Mouse (Mus musculus) skeletal muscle tissue, adult 2 months (tissue): ENCODE data around the gene Enpp3.
"Not testable (repeated sequence)": the region's sequence is repeated elsewhere in the genome, so short reads cannot be mapped to it uniquely, and the experiment has no call there.

Experiments used
- DNase-seq: peaks from one replicate; pipeline ENCODE4 v3.0.0-alpha.2; 2012; ENCODE audit warnings: low read depth, low spot score

Gene Enpp3

GRCm38 (mm10) chr10:24823265-24823664, 19.4 kb downstream of the Enpp3 start:
- DNase-seq = no peak

- DNase-seq = no peak
Observed at GRCm38 (mm10) chr10:24822842-24823241, 19.8 kb downstream of the Enpp3 start.

DNA sequence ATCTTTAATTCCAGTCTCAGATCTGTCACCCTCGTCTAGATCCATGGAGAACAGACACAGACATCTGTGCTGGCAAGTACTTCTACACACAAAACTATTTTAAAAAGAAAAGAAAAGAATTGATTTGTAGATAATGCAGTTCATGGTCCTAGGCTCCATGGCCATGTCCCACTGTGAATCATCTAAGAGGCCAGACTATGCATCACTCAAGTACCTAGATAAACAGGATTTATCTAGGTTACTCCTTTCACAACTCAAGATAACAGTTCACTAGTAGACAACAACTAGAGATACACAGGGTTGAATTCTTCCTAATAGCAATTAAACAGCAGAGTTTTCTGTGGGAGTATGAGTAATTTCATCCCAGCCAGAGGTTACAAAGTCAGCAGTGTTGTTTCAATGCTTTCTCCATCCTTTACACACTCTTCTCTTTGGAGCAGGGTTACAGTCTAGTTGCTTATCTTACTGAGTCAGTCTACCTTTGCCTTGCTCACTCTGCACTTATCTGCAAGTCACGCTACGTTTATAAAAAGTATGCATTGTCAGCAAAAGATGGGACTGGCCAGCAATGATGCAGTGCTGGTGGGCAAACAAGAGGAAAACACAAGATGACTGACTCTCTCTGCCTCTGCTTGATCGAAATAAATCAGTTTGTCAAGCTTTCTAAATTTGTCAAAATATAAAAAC, 20.5 kb downstream of the Enpp3 start:
- no peak for DNase-seq

GRCm38 (mm10) chr10:24819526-24819925, 23.1 kb downstream of the Enpp3 start:
- DNase-seq = no peak

DNA sequence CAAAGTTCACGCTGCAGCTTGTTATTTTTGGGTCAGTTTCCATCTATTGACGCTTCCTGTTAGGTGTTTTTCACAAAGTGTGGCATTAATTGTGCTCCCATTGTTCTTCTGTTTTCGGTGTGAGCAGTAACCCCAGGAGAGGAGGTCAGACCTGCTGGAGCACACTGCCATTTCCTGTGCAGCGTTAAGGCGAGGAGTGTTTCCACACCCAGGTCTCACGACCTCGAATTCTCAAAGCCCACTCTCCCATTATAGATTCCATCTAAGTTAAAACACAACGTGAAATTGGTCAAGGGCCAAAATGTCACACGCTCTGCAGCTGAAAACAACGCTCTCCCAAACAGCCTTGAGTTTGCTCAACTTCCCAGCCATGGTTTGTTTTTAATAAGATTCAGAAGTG, 32.0 kb downstream of the Enpp3 start:
- DNase-seq = no peak

DNA sequence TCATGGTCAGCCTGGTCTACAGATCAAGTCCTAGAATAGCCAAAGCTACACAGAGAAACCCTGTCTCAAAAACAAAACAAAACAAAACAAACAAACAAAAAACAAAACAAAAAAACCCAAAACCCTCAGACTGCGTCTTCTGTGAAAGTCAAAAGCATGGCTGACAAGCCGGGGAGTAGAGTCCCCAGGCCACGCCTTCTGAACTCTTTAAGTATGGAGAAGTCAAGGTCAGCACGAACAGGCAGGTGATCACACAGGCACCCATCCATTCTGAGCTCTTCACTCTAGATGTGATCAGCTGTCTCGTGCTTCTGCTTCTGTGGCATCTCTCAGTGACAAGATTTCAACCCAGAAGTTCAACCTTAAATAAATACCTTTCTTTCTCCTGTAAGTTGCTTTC, 35.9 kb downstream of the Enpp3 start:
- DNase-seq = no peak

DNA sequence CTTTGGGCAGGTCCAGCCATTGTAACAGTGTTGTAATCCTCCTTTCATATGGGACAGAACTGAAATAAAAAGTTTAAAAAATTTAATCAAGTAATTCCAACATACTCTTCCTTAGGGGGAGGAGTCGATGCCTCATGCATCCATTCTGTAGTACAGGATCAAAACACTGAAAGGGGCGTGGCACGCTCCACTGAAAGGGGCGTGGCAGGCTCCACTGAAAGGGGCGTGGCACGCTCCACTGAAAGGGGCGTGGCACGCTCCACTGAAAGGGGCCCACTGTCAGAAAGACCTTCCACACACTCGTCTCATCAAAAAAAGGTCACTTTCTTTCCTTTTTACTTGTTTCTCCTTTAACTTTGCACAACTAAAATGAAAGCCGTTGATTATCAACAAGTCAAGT, 36.7 kb downstream of the Enpp3 start:
- no peak for DNase-seq

GRCm38 (mm10) chr10:24805173-24805572, 37.5 kb downstream of the Enpp3 start:
- no peak for DNase-seq

DNA sequence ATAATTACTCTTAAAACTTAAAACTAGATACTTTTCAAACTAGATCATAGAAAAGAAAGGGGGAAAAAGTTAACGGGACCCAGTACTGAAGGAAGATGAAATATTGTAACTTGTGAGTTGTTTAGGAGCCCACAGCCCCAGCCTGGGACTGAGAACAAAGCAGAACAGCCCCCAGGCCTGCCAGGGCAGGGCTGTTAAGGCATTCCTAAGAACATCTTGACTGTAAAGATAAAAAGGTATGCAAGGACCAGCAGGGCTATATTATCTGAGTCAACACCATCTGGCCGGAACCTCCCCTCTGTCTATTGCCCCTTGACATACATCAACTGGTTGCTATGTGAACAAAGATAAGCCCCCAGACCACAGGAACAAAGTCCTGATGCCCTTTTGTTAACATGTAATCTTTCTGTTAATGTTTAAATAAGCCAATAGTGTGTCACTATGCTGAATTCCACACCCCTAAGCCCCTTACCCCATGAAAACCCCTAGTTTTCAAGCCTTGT, 39.8 kb downstream of the Enpp3 start:
- DNase-seq = not testable (repeated sequence)

GRCm38 (mm10) chr10:24801796-24802195, 40.8 kb downstream of the Enpp3 start:
- no peak for DNase-seq

DNA sequence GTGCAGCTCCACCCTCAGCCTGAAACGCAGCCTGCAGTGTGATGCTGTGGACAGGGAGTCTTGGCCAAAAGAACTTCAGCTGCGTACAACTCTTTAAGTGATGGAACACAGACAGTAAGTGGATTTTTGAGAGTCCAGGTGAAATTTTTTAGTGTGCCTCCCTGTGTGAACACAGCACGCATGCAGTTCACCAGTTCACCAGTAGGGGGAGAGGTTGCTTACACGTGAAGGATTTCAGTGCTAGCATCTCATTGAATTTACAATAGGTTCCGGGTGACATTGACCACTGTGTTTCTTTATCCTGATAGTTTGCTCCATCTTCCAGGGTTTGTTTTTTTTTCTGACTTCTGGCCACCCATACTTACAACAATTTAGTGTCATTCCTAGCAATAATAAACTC, 45.4 kb downstream of the Enpp3 start:
- peak; percentile 19 for DNase-seq

- DNase-seq = no peak
Observed at GRCm38 (mm10) chr10:24792756-24793155, 49.9 kb downstream of the Enpp3 start.

DNA sequence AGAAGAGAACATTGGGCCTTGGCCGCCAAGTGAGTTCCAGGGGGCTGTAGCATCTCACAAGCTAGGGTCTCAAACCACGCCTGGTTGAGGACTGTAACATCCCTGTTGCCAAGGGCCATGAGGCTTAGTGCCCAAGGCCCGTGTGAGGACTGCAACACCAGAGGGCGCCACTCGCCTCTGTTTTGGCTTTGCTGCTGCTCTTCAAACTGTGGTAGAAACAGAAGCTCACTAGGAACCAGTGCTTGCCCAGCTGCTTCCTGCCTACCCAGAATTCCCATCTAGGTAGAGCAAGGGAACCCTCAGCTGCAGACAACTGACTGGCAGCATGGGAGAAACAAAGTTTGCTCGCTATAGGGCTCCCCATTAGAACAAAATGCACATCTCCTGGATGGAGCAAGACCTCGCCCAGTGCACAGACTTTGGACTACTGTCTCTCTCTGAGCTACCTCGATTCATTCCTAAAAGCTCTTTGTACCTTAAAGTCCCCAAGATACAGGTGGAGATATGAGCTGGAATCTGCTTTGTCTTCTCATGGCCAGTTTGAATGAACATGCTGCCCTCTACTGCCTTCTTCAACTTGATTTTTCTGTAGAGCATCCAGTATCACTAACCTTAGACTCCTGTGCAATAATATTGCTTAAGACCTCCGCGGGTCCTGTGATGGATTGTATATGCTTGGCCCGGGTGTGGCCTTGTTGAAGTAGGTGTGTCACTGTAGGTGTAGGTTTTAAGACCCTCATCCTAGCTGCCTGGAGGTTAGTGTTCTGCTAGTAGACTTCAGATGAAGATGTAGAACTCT, 52.7 kb downstream of the Enpp3 start:
- DNase-seq = no peak

DNA sequence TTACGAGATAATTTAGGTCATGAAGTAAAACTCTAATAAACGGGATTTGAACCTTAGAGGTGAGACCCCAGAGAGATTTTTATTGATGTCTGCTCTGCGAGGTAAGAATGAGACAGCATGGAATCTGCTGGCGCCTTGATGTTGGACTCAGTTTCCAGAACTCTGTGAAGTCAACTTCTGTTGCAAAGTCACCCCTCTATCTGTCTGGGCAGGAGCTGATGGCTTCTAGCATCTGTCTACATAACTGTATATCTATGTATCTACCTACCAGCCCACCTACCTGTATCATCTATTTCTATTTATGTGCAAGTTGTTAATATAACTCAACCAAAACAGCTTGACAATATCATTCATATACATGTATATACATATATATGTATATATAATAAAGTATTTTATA, 57.3 kb downstream of the Enpp3 start:
- DNase-seq = no peak

DNA sequence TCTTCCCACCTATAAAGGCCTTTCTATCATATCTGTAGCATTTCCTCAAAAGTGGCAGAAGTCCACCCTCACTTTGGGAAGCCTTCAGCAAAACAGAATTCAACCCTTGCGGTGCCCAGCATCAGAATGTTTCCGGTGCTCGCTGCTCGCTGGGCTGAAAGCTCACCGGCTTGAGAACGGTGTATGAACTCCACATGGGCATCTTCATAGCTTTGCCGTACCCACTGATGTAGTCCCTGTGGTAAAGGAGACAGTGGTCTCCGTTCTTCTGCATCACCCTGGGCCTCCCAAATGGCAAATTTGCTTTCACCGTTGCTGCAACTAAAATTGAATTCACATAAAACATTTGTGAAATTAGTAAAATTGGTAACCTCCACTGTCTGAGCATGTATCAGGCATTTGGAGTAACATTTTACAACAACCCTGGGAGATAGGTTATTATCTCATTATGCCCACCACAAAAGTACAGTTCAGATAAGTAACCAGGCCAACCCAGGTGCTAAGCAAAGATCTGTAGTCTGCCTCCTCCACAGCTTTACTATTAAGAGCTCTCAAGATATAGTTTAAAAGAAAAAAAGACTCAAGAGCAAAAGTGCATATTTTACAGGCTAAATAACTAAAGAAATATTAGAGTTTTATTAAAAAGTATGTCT, 57.9 kb downstream of the Enpp3 start:
- no peak for DNase-seq

- DNase-seq = no peak
Observed at GRCm38 (mm10) chr10:24783946-24784345, 58.7 kb downstream of the Enpp3 start.

DNA sequence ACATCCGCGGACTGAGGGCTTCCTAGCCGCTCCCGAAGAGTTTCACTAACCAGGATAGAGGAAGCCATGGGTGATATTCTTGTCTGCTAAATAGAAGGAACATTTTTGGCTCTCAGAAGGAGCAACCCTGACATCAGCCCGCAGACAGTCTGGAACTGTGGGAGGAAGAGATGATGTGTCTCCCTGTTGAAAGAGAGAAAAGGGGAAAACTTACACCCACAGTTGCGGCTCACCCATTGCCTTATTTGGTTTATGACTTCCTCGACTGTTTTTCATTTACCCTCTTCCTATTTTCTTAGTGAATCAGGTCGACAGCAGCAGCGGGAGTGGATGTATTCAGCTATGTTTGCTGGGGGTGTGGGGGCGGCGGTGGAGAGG, 64.0 kb downstream of the Enpp3 start:
- peak; percentile 13 for DNase-seq

DNA sequence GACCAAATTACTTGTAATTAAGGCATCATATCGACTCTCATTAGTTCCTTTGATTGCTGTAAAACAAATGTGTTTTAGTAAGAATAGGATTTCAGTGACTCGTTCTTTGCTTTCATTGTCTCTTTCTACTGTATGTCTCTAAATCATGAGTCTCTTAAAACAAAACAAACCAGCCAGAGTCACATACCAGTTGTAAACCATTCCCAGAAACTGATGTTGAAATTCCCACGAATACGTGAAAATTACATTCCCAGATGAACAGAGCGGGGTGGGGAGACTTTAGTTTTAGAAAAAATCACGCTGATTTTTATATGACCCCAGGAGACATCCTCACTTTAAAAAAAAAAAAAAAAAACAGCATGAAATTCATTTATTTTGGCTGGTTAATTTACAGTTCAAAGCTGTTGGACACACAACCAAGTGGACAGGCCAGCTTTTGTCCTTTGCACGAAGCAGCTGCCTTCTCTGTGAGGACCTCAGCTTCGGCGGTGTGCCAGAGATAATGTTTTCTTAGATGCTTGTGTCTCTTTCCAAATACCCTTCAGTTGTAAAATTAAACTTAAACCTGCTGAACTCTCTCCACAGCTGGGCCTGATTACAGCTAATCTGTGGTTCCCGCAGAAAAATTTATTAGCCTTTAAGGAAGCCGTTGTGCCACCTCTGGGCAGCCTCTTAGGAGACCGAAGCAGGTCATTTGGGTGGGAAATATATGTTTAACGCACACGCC, 64.5 kb downstream of the Enpp3 start:
- peak; percentile 46 for DNase-seq

- DNase-seq = no peak
Observed at GRCm38 (mm10) chr10:24769496-24769895, 73.1 kb downstream of the Enpp3 start.

GRCm38 (mm10) chr10:24767695-24768094, 74.9 kb downstream of the Enpp3 start:
- no peak for DNase-seq

DNA sequence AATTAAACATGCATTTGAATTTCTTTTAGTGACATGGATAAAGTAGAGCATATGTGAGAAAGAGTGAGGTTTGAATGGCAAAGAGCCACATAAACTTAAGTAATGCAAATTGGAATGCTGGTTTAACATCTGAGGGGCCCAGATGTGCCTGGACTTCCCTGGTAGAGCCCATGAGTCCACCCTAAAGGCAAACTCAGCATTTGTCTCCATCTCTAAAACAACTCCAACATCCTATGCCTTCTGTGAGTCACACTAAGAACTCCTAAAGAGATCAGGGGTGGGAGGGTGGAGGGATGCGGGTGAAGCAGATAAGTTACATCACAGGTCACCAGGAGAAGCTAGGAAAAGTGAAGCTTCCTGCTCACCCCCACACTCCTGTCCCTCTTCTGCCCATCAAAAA, 76.6 kb downstream of the Enpp3 start:
- DNase-seq = no peak
